Mouse (Mus musculus): ENCODE data around the gene Gm10153. TPM values are rescaled to one million over a fixed set of nuclear protein-coding genes. Genes with fewer than 3 reads are reported as not detected.
"Not testable (repeated sequence)": the region's sequence is repeated elsewhere in the genome, so short reads cannot be mapped to it uniquely, and the experiment has no call there.

The Gm10153 gene
- total RNA-seq, 2 experiments from 2014 or later, result not detected

- DNase-seq, result not testable (repeated sequence)
These were observed 46.6 kb downstream of the Gm10153 start for GRCm38 (mm10) chr7:142143506-142144010.

- no peak for DNase-seq
These were observed 49.5 kb downstream of the Gm10153 start for GRCm38 (mm10) chr7:142140696-142141095.

Other genes with a start within 250 kb of the Gm10153 start
- under 1 TPM; 0.15 to 0.39 TPM for gene Brsk2, start 240.6 kb downstream of the Gm10153 start, total RNA-seq (2021)
- gene Mob2, start 129.3 kb downstream of the Gm10153 start, total RNA-seq (2021), result 10 to 100 TPM; 45.7 to 51.1 TPM
- gene Dusp8, start 94.5 kb downstream of the Gm10153 start, total RNA-seq (2021), result 10 to 100 TPM; 30.7 to 36.6 TPM
- gene Gm45618, start 69.7 kb downstream of the Gm10153 start, total RNA-seq (2021), result not detected
- not detected for gene Gm39115, start 54.4 kb downstream of the Gm10153 start, total RNA-seq (2021)
- not detected for gene Gm45337, start 45.8 kb downstream of the Gm10153 start, total RNA-seq (2021)
- not detected for gene Gm29735, start 33.3 kb downstream of the Gm10153 start, total RNA-seq (2021)
- gene Gm4553, start 24.6 kb downstream of the Gm10153 start, total RNA-seq (2021), result not detected
- not detected for gene Krtap5-2, start 14.4 kb downstream of the Gm10153 start, total RNA-seq (2021)
- gene Krtap5-3, start 11.0 kb upstream of the Gm10153 start, total RNA-seq (2021), result not detected
- gene Gm7579, start 21.5 kb upstream of the Gm10153 start, total RNA-seq (2021), result not detected
- gene Krtap5-5, start 39.6 kb upstream of the Gm10153 start, total RNA-seq (2021), result not detected
- gene Gm40460, start 50.7 kb upstream of the Gm10153 start, total RNA-seq (2021), result not detected
- not detected for gene Gm2431, start 68.0 kb upstream of the Gm10153 start, total RNA-seq (2021)
- not detected for gene Gm4559, start 84.0 kb upstream of the Gm10153 start, total RNA-seq (2021)
- gene Krtap5-1, start 106.7 kb upstream of the Gm10153 start, total RNA-seq (2021), result not detected
- not detected for gene Krtap5-4, start 113.2 kb upstream of the Gm10153 start, total RNA-seq (2021)
- 1 to 10 TPM; 2.0 to 2.2 TPM for gene Ifitm10, start 183.4 kb upstream of the Gm10153 start, total RNA-seq (2021)
- 1 to 10 TPM; 2.1 to 2.2 TPM for gene Gm49369, start 192.3 kb upstream of the Gm10153 start, total RNA-seq (2021)
- 1,000 to 10,000 TPM in 1 of 2 experiments, 100 to 1,000 TPM in 1; 997 to 1,066 TPM for gene Ctsd, start 197.6 kb upstream of the Gm10153 start, total RNA-seq (2021)
- gene Syt8, start 244.5 kb upstream of the Gm10153 start, total RNA-seq (2021), result not detected